Mouse (Mus musculus) forelimb bud, embryonic 11.5 days (tissue): ENCODE measurements around the gene Olfr378.

Experiments
- DNase-seq: peaks from one replicate; pipeline ENCODE4 v3.0.0-alpha.2; 2012; ENCODE audit warnings: low read depth, low spot score

The Olfr378 gene

GRCm38 (mm10) chr11:73428377-73428776 lies at the start of gene Olfr378:
Gene Olfr378 (minus strand): TSS chr11:73428477.
- DNase-seq, result no peak

- no peak for DNase-seq
Observed at GRCm38 (mm10) chr11:73457408-73457807, 29.1 kb upstream of the Olfr378 start, which contains the start of gene Olfr380. Gene Olfr380 (minus strand): TSS chr11:73457508.

- DNase-seq, result no peak
Observed at GRCm38 (mm10) chr11:73399514-73399913, 28.8 kb downstream of the Olfr378 start, which contains the start of gene Olfr1. Gene Olfr1 (minus strand): TSS chr11:73399614.

- no peak for DNase-seq
Observed at GRCm38 (mm10) chr11:73395374-73395773, 32.9 kb downstream of the Olfr378 start.
